Mouse (Mus musculus) MEL (cell line): ENCODE measurements around the gene Tmem198. TPM values are rescaled to one million over a fixed set of nuclear protein-coding genes. Genes with fewer than 3 reads are reported as not detected.

ENCODE experiments used
- DNase-seq: peaks from one replicate; pipeline ENCODE4 v3.0.0; 2011; ENCODE audit warnings: low read depth, low spot score
- H3K27ac ChIP-seq: 2 replicates; pipeline ENCODE4 v1.5.1; 2012; ENCODE audit warnings: low read depth, mild to moderate bottlenecking, control low read depth, low read length, moderate library complexity; ENCODE audit not compliant: control insufficient read depth
- H3K27me3 ChIP-seq, 2 experiments: fragments of 150-350 bp in 1 of 2; sonication (generic) in 1 of 2; 2 replicates each; pipeline ENCODE4 v1.6.1; 2012; ENCODE audit warnings: low read length in 2 of 2, mild to moderate bottlenecking in 2 of 2, improper control_type of control experiment in 1 of 2, moderate library complexity in 1 of 2; ENCODE audit not compliant: insufficient read depth in 2 of 2, control insufficient read depth in 1 of 2
- H3K36me3 ChIP-seq, 2 experiments: 2 replicates each; pipeline ENCODE4 v1.6.1; 2012 to 2014; ENCODE audit warnings: low read length in 2 of 2, improper control_type of control experiment in 1 of 2, inconsistent platforms in 1 of 2, mild to moderate bottlenecking in 1 of 2; ENCODE audit not compliant: insufficient read depth in 2 of 2, control insufficient read depth in 1 of 2
- H3K4me1 ChIP-seq, 2 experiments: fragments of 150-350 bp in 1 of 2; sonication (generic) in 1 of 2; 2 replicates each; pipeline ENCODE4 v1.6.1; 2012; ENCODE audit warnings: low read length in 2 of 2, improper control_type of control experiment in 1 of 2, mild to moderate bottlenecking in 1 of 2; ENCODE audit not compliant: insufficient read depth in 2 of 2, control insufficient read depth in 1 of 2
- H3K4me3 ChIP-seq, 2 experiments: fragments of 150-350 bp in 1 of 2; sonication (generic) in 1 of 2; 2 replicates each; pipeline ENCODE4 v1.5.1; 2012; ENCODE audit warnings: low read depth in 2 of 2, low read length in 2 of 2, mild to moderate bottlenecking in 2 of 2, moderate library complexity in 2 of 2, control low read depth in 1 of 2, improper control_type of control experiment in 1 of 2; ENCODE audit not compliant: control insufficient read depth in 1 of 2, insufficient read depth in 1 of 2
- H3K79me2 ChIP-seq: 2 replicates; pipeline ENCODE4 v1.6.1; 2012; ENCODE audit warnings: mild to moderate bottlenecking, low read length, moderate library complexity; ENCODE audit not compliant: control insufficient read depth, poor library complexity, insufficient read depth
- H3K9ac ChIP-seq: 2 replicates; pipeline ENCODE4 v1.6.1; 2012; ENCODE audit warnings: low read depth, mild to moderate bottlenecking, control low read depth, low read length, moderate library complexity; ENCODE audit not compliant: control insufficient read depth, poor library complexity, severe bottlenecking
- H3K9me3 ChIP-seq: fragments of 150-350 bp; sonication (generic); replicated peaks from 2 replicates; pipeline ENCODE4 v1.6.1; 2012; ENCODE audit warnings: mild to moderate bottlenecking, low read length, improper control_type of control experiment, moderate library complexity; ENCODE audit not compliant: insufficient read depth
- CHD1 ChIP-seq: IDR thresholded peaks from 2 replicates; pipeline ENCODE4 v1.6.1; 2012; ENCODE audit warnings: low read depth, mild to moderate bottlenecking, inconsistent platforms, low read length, improper control_type of control experiment
- CHD2 ChIP-seq: IDR thresholded peaks from 2 replicates; pipeline ENCODE4 v1.6.1; 2011; ENCODE audit warnings: low read length, improper control_type of control experiment
- CTCF ChIP-seq, 3 experiments: IDR thresholded peaks in 2 of 3; conservative IDR thresholded peaks in 1 of 3; 2 replicates each; pipeline ENCODE4 v1.5.1; 2011 to 2012; ENCODE audit warnings: low read length in 3 of 3, low read depth in 2 of 3, mild to moderate bottlenecking in 2 of 3, improper control_type of control experiment in 1 of 3, inconsistent platforms in 1 of 3, mixed read lengths in 1 of 3, moderate library complexity in 1 of 3; ENCODE audit not compliant: control insufficient read depth in 1 of 3, insufficient read depth in 1 of 3, poor library complexity in 1 of 3, severe bottlenecking in 1 of 3
- E2F4 ChIP-seq: IDR thresholded peaks from 2 replicates; pipeline ENCODE4 v1.6.1; 2011; ENCODE audit warnings: low read depth, low read length, improper control_type of control experiment, borderline replicate concordance
- ELF1 ChIP-seq: IDR thresholded peaks from 2 replicates; pipeline ENCODE4 v1.6.1; 2014; ENCODE audit warnings: low read depth, mild to moderate bottlenecking, inconsistent platforms, low read length, improper control_type of control experiment, moderate library complexity
- EP300 ChIP-seq, 2 experiments: IDR thresholded peaks; 2 replicates each; pipeline ENCODE4 v1.6.1; 2011; ENCODE audit warnings: improper control_type of control experiment in 2 of 2, low read length in 2 of 2, low read depth in 1 of 2, mild to moderate bottlenecking in 1 of 2
- ETS1 ChIP-seq: IDR thresholded peaks from 2 replicates; pipeline ENCODE4 v1.6.1; 2012; ENCODE audit warnings: low read depth, mild to moderate bottlenecking, inconsistent platforms, low read length, improper control_type of control experiment, moderate library complexity
- GATA1 ChIP-seq: IDR thresholded peaks from 2 replicates; pipeline ENCODE4 v1.6.1; 2011; ENCODE audit warnings: low read depth, low read length, improper control_type of control experiment
- HCFC1 ChIP-seq: IDR thresholded peaks from 2 replicates; pipeline ENCODE4 v1.6.1; 2012; ENCODE audit warnings: low read depth, mild to moderate bottlenecking, inconsistent platforms, low read length, improper control_type of control experiment, moderate library complexity
- JUND ChIP-seq: IDR thresholded peaks from 2 replicates; pipeline ENCODE4 v1.6.1; 2011; ENCODE audit warnings: low read depth, mild to moderate bottlenecking, improper control_type of control experiment, low read length
- MAFK ChIP-seq: IDR thresholded peaks from 2 replicates; pipeline ENCODE4 v1.6.1; 2011; ENCODE audit warnings: low read depth, mild to moderate bottlenecking, low read length, improper control_type of control experiment, borderline replicate concordance
- MAX ChIP-seq: IDR thresholded peaks from 2 replicates; pipeline ENCODE4 v1.6.1; 2011; ENCODE audit warnings: low read length, improper control_type of control experiment
- MEF2A ChIP-seq: IDR thresholded peaks from 2 replicates; pipeline ENCODE4 v1.6.1; 2014; ENCODE audit warnings: low read depth, mild to moderate bottlenecking, inconsistent platforms, low read length, improper control_type of control experiment; ENCODE audit not compliant: poor library complexity, insufficient replicate concordance, severe bottlenecking; ENCODE audit errors: extremely low read depth
- NELFE ChIP-seq: IDR thresholded peaks from 2 replicates; pipeline ENCODE4 v1.6.1; 2011; ENCODE audit warnings: low read depth, low read length, improper control_type of control experiment
- POLR2AphosphoS2 ChIP-seq: IDR thresholded peaks from 2 replicates; pipeline ENCODE4 v1.6.1; 2011; ENCODE audit warnings: low read length, improper control_type of control experiment
- RAD21 ChIP-seq: IDR thresholded peaks from 2 replicates; pipeline ENCODE4 v1.6.1; 2011; ENCODE audit warnings: mild to moderate bottlenecking, low read depth, low read length, improper control_type of control experiment
- RCOR1 ChIP-seq: IDR thresholded peaks from 2 replicates; pipeline ENCODE4 v1.6.1; 2012; ENCODE audit warnings: low read depth, mild to moderate bottlenecking, inconsistent platforms, low read length, improper control_type of control experiment
- SIN3A ChIP-seq: IDR thresholded peaks from 2 replicates; pipeline ENCODE4 v1.6.1; 2012; ENCODE audit warnings: low read length, improper control_type of control experiment, inconsistent platforms
- SMC3 ChIP-seq: IDR thresholded peaks from 2 replicates; pipeline ENCODE4 v1.6.1; 2011; ENCODE audit warnings: low read depth, low read length, improper control_type of control experiment
- TBP ChIP-seq: IDR thresholded peaks from 2 replicates; pipeline ENCODE4 v1.8.0; 2011; ENCODE audit warnings: low read depth, low read length, improper control_type of control experiment
- TCF12 ChIP-seq: IDR thresholded peaks from 2 replicates; pipeline ENCODE4 v1.6.1; 2014; ENCODE audit warnings: low read depth, mild to moderate bottlenecking, inconsistent platforms, low read length, improper control_type of control experiment, moderate library complexity
- UBTF ChIP-seq: IDR thresholded peaks from 2 replicates; pipeline ENCODE4 v1.6.1; 2012; ENCODE audit warnings: low read depth, mild to moderate bottlenecking, inconsistent platforms, low read length, improper control_type of control experiment, moderate library complexity, borderline replicate concordance; ENCODE audit not compliant: insufficient read depth
- ZC3H11A ChIP-seq: IDR thresholded peaks from 2 replicates; pipeline ENCODE4 v1.6.1; 2012; ENCODE audit warnings: low read depth, mild to moderate bottlenecking, inconsistent platforms, low read length, improper control_type of control experiment
- polyA plus RNA-seq, 2 experiments: library from polyadenylated mRNA; stranded (reverse) in 1 of 2; unstranded in 1 of 2; fragments of >175 nt in 1 of 2; fragments of >200 nt in 1 of 2; gene quantifications; 2 replicates each; pipeline versions ENCODE4 v1.2.1 to v1.2.4; 2012; ENCODE audit warnings: low replicate concordance in 2 of 2, low read depth in 1 of 2; ENCODE audit not compliant: insufficient read length in 2 of 2, insufficient read depth in 1 of 2, missing spikeins in 1 of 2
- total RNA-seq: library from RNA; depleted of rRNA; stranded (reverse); fragments of 300-350 nt; gene quantifications from 2 replicates; pipeline ENCODE4 v1.2.3, GENCODE M21; 2012

Gene Tmem198
- total and polyA plus RNA-seq, 3 experiments: 0.65 to 1.4 TPM; not detected in 1

DNA sequence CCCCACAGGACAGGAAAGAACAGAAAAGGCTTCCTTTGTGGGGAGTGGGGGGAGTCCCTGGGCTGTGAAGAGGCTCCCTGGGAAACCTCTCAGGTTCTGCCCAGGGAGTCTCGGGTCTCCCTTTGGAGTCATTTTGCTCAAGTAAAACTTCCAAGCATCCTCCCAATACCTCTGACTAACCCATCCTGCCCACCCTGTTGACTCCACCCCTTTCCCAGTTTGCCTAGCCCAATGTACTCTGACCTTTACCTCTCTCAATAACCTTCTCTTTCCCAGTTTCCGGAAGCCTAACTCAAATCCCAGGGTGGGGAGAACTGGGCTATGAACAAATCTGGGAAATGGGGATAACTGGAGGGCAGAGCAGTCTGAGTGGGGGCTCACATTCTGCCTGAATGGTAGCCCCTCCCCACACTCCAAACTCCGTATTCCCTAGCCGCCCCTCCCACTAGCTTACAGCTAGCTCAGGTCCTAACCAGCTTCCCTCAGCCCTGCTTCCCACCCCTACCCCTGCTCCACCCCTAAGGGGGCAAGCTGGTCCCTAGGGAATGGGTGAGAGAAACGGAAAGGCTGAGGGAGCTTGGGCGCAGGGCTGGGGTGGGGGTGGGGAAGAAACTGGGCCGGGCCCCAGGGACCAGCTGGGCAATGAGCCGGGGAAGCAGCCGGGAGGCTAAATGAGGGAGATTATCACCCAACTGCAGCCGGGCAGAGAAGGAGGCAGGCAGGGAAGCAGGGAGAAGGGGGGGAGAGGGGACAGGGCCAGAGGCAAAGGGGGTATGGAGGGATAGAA, 31.9 kb upstream of the Tmem198 start (continued):
- TF ChIP-seq GATA1 (no peak), RAD21 (no peak), JUND (no peak), CHD2 (no peak), CHD1 (no peak), TCF12 (peak; percentile 90), CTCF (IDR thresholded peaks at IDR 0.05 in 2 of 3, conservative IDR thresholded peaks at IDR 0.05 in 1 of 3; ENCODE audit: control insufficient read depth in 1 of 3, insufficient read depth in 1 of 3, low read depth in 2 of 3, low read length in 3 of 3, poor library complexity in 1 of 3, severe bottlenecking in 1 of 3) (no peak), MEF2A (no peak), E2F4 (no peak), ZC3H11A (no peak), SMC3 (no peak), POLR2AphosphoS2 (no peak), SIN3A (no peak), ETS1 (peak; percentile 68), MAX (no peak), ELF1 (0 out of 2 replicates have a peak, but pooled peaks have one; percentile 4), TBP (no peak), RCOR1 (no peak), MAFK (no peak)
- TF ChIP-seq, all 39 proteins: peak for 6

DNA sequence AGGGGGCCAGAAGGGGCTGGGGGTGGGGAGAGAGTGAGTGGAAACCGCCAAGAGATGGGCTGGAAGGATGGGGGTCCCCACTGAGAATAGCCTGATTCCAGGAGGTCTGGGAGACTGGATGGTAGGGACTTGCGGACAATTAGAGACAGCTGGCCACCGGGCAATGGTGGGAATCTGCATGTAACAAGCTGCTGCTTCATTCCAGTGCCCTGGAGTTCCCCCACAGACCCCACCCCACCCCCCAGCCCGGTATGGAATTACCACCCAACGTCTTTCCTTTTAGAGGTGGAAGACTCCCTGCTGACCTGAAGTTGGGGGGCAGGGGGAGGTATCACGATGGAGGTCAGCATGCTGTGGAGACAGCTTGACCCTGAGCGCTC, 31.3 kb upstream of the Tmem198 start:
- Histone ChIP-seq H3K4me1 (peaks cover 23 to 42% of the 10 kb centered on the region in 2 experiments; a peak in 3 of 4 replicates), H3K27me3 (peaks cover 2 to 3% of the 10 kb centered on the region in 2 experiments; a peak in 2 of 4 replicates), H3K36me3 (peaks cover 0 to 27% of the 10 kb centered on the region in 2 experiments; a peak in 2 of 4 replicates), H3K79me2 (no peaks in the 10 kb centered on the region; the same call in 1 of the 2 replicates), H3K9me3 (no peaks in the 10 kb centered on the region), H3K4me3 (peak overlapping the region in 1 of 2 experiments; percentile 64; a peak in 1 of 4 replicates), H3K9ac (no peak overlapping the region)
- DNase-seq: no peak
- TF ChIP-seq E2F4 (no peak), RCOR1 (no peak), JUND (no peak), TBP (no peak), EP300 (IDR thresholded peaks at IDR 0.05; ENCODE audit: low read depth in 1 of 2, low read length in 2 of 2) (no peak), UBTF (no peak), GATA1 (no peak), NELFE (no peak), CHD1 (no peak), ZC3H11A (no peak), MAX (no peak), SMC3 (no peak), SIN3A (no peak), HCFC1 (no peak), MEF2A (no peak)
- TF ChIP-seq, all 39 proteins: peak for 0
- H3K27ac ChIP-seq: no peak overlapping the region
